Mouse (Mus musculus) kidney, postnatal 0 days (tissue): ENCODE data around the gene Gm12216. TPM values are rescaled to one million over a fixed set of nuclear protein-coding genes. Genes with fewer than 3 reads are reported as not detected.

Source experiments
- ATAC-seq: fragments of 200-750 bp; cut with Nextera tagmentation; replicated peaks from 2 replicates; pipeline ENCODE4 v1.8.0; 2017; ENCODE audit warnings: low read depth, moderate number of reproducible peaks, moderate TSS enrichment, moderate library complexity; ENCODE audit not compliant: low FRiP score
- DNase-seq: peaks from one replicate; pipeline ENCODE4 v3.0.0-alpha.2; 2016; ENCODE audit warnings: low spot score
- H3K27ac ChIP-seq: fragments of 300-500 bp; sonication (generic); 2 replicates; pipeline ENCODE4 v1.5.1; 2014; ENCODE audit warnings: mild to moderate bottlenecking
- H3K27me3 ChIP-seq: fragments of 300-500 bp; sonication (generic); 2 replicates; pipeline ENCODE4 v1.6.1; 2014; ENCODE audit warnings: low read length, mixed read lengths; ENCODE audit not compliant: insufficient read depth
- H3K36me3 ChIP-seq: fragments of 300-500 bp; sonication (generic); 2 replicates; pipeline ENCODE4 v1.6.1; 2014; ENCODE audit warnings: low read length, mixed read lengths; ENCODE audit not compliant: insufficient read depth
- H3K4me1 ChIP-seq: fragments of 300-500 bp; sonication (generic); replicated peaks from 2 replicates; pipeline ENCODE4 v1.6.1; 2014; ENCODE audit warnings: antibody characterized with exemption, low read length, mixed read lengths; ENCODE audit not compliant: insufficient read depth
- H3K4me2 ChIP-seq: fragments of 300-500 bp; sonication (generic); 2 replicates; pipeline ENCODE4 v1.6.1; 2014; ENCODE audit warnings: mild to moderate bottlenecking, low read length, moderate library complexity, mixed read lengths
- H3K4me3 ChIP-seq: fragments of 300-500 bp; sonication (generic); replicated peaks from 2 replicates; pipeline ENCODE4 v1.5.1; 2014; ENCODE audit warnings: low read depth, low read length
- H3K9ac ChIP-seq: fragments of 300-500 bp; sonication (generic); 2 replicates; pipeline ENCODE4 v1.6.1; 2014; ENCODE audit warnings: low read depth, low read length
- H3K9me3 ChIP-seq: fragments of 300-500 bp; sonication (generic); replicated peaks from 2 replicates; pipeline ENCODE4 v1.6.1; 2016; ENCODE audit warnings: low read length, inconsistent platforms, mixed read lengths
- CTCF ChIP-seq: IDR thresholded peaks from 2 replicates; pipeline ENCODE4 v1.5.1; 2016; ENCODE audit warnings: antibody characterized with exemption, low read depth, mild to moderate bottlenecking, moderate library complexity
- WGBS: fragments of 180-500 bp; shearing (Covaris S2); extraction: QIAGEN DNeasy Blood & Tissue Kit; methylation state at CpG from one replicate; pipeline ENCODE4 v1.1.7; 2014; 5-methylcytosine and 5-hydroxymethylcytosine counted together
- polyA plus RNA-seq: library from polyadenylated mRNA; unstranded; fragments of >200 nt; fragmentation: Nextera tagmentation; extraction: Ambion mirVana; gene quantifications from 2 replicates; pipeline ENCODE4 v1.2.1, GENCODE M21; 2015

Gene Gm12216
- polyA plus RNA-seq, 1 experiment from 2014 or later = 2.3 TPM

GRCm38 (mm10) chr11:53747985-53748384 lies 111.1 kb downstream of the Gm12216 start:
- TF ChIP-seq CTCF = no peak
- Histone ChIP-seq H3K36me3 (no peaks in the 10 kb centered on the region), H3K9ac (no peak overlapping the region), H3K9me3 (no peaks in the 10 kb centered on the region), H3K27ac (no peak overlapping the region), H3K4me1 (no peaks in the 10 kb centered on the region), H3K27me3 (no peaks in the 10 kb centered on the region), H3K4me3 (no peak overlapping the region), H3K4me2 (no peak overlapping the region)
- WGBS = 88% methylated on average over 9 of the region's 9 CpGs
- ATAC-seq (no peak), DNase-seq (no peak)

GRCm38 (mm10) chr11:53745260-53745659 lies 113.8 kb downstream of the Gm12216 start:
- WGBS = 90% methylated on average over 2 of the region's 2 CpGs
- Histone ChIP-seq H3K4me1 (no peaks in the 10 kb centered on the region), H3K27ac (no peak overlapping the region), H3K4me2 (no peak overlapping the region), H3K27me3 (no peaks in the 10 kb centered on the region), H3K36me3 (no peaks in the 10 kb centered on the region), H3K9ac (no peak overlapping the region), H3K9me3 (no peaks in the 10 kb centered on the region), H3K4me3 (no peak overlapping the region)
- DNase-seq (no peak), ATAC-seq (no peak)
- peak; percentile 38; the same call in 1 of the 2 replicates for TF ChIP-seq CTCF

DNA sequence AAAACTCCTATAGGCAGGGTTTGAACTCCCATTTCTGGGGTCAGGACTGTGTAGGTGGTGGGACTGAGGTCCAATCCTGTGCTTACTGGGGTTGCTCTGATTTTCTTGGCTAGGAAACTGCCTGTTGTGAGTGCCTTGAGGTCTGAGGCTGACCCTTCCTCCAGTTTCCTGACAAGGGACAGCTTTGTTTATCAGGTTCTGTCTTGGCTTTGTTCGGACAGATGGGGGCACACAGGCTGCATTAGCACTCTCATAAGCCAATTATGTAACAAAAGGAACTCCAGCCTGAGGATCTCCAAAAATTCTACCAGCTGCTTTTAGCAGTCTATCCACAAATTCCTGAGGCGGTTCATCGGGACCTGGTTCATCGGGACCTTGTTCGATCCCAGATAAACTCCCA lies 116.7 kb downstream of the Gm12216 start:
- no peaks in the 10 kb centered on the region for H3K9me3 ChIP-seq
- DNase-seq (peak; percentile 52), ATAC-seq (no peak)
- no peaks in the 10 kb centered on the region for H3K27me3 ChIP-seq
- no peak overlapping the region for H3K4me3 ChIP-seq
- H3K4me1 ChIP-seq = no peaks in the 10 kb centered on the region
- 45% methylated on average over 5 of the region's 5 CpGs for WGBS
- peak; percentile 49 for TF ChIP-seq CTCF
- H3K36me3 ChIP-seq = no peaks in the 10 kb centered on the region
- H3K27ac ChIP-seq = no peak overlapping the region
- H3K9ac ChIP-seq = no peak overlapping the region
- H3K4me2 ChIP-seq = no peak overlapping the region

DNA sequence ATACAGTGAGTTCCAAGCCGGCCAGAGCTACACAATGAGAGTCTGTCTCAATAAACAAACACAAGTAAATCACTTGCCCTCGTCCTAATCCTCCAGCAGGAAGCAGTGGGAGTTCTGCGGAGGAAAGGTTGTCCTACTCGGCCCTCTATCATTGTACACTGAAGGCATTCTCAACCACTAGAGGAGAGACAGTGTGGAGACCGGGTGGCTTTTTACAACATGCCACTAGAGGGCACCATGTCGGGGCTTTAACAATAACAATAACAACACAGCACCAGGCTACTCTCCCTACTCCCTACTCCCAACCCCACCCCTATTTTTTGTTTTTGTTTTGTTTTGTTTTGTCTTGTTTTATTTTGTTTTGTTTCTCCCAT lies 121.5 kb downstream of the Gm12216 start:
- no peak overlapping the region for H3K4me3 ChIP-seq
- H3K9ac ChIP-seq = no peak overlapping the region
- peak; percentile 85 for DNase-seq
- no peaks in the 10 kb centered on the region for H3K36me3 ChIP-seq
- TF ChIP-seq CTCF = peak; percentile 70
- H3K27ac ChIP-seq = peak overlapping the region; percentile 33; the same call in 1 of the 2 replicates
- 33% methylated on average over 6 of the region's 6 CpGs for whole genome bisulfite sequencing
- no peak overlapping the region for H3K4me2 ChIP-seq
- no peaks in the 10 kb centered on the region for H3K9me3 ChIP-seq
- H3K27me3 ChIP-seq = no peaks in the 10 kb centered on the region
- H3K4me1 ChIP-seq = no peaks in the 10 kb centered on the region
- peak; percentile 63; the same call in 1 of the 2 replicates for ATAC-seq

- no peaks in the 10 kb centered on the region for H3K4me1 ChIP-seq
- DNase-seq (peak; percentile 95), ATAC-seq (peak; percentile 79)
- no peaks in the 10 kb centered on the region for H3K36me3 ChIP-seq
- peak; percentile 91 for TF ChIP-seq CTCF
- no peak overlapping the region for H3K9ac ChIP-seq
- H3K9me3 ChIP-seq = no peaks in the 10 kb centered on the region
- H3K4me3 ChIP-seq = no peak overlapping the region
- H3K27me3 ChIP-seq = no peaks in the 10 kb centered on the region
- peak overlapping the region; percentile 33; the same call in 1 of the 2 replicates for H3K27ac ChIP-seq
- 46% methylated on average over 14 of the region's 14 CpGs for WGBS
- H3K4me2 ChIP-seq = no peak overlapping the region
Observed at GRCm38 (mm10) chr11:53736771-53737572, 122.1 kb downstream of the Gm12216 start.

- ATAC-seq (peak; percentile 68; the same call in 1 of the 2 replicates), DNase-seq (peak; percentile 83)
- WGBS = 20% methylated on average over 17 of the region's 17 CpGs
- peak; percentile 95 for TF ChIP-seq CTCF
- H3K27ac ChIP-seq = no peak overlapping the region
- H3K36me3 ChIP-seq = no peaks in the 10 kb centered on the region
- H3K9me3 ChIP-seq = no peaks in the 10 kb centered on the region
- H3K4me2 ChIP-seq = peak overlapping the region; percentile 36
- H3K9ac ChIP-seq = no peak overlapping the region
- H3K4me1 ChIP-seq = no peaks in the 10 kb centered on the region
- no peaks in the 10 kb centered on the region for H3K27me3 ChIP-seq
- H3K4me3 ChIP-seq = no peak overlapping the region
Observed at GRCm38 (mm10) chr11:53735682-53736245, 123.3 kb downstream of the Gm12216 start.
